Mouse (Mus musculus) spleen, embryonic (tissue): ENCODE results near the gene Sox2.

Experiments
- CTCF ChIA-PET: fragments of 350-600 bp; sonication (Branson Sonifier 250); formaldehyde crosslinking; loops from one replicate; lab custom pipeline; 2022; lab: Charles Lee

Sox2 gene

GRCm38 (mm10) chr3:34692394-34692745 is 42.2 kb downstream of the Sox2 start:
- CTCF ChIA-PET: no interaction called here
